Mouse (Mus musculus) stomach, postnatal 0 days (tissue): ENCODE measurements around the gene Slc35b3. TPM values are rescaled to one million over a fixed set of nuclear protein-coding genes. Genes with fewer than 3 reads are reported as not detected.

ENCODE experiments used
- ATAC-seq: fragments of 200-750 bp; cut with Nextera tagmentation; 2 replicates; pipeline ENCODE4 v1.8.0; 2017; ENCODE audit not compliant: low FRiP score, low TSS enrichment
- DNase-seq: peaks from one replicate; pipeline ENCODE4 v3.0.0-alpha.2; 2016; ENCODE audit warnings: low spot score
- H3K27ac ChIP-seq: fragments of 300-500 bp; sonication (generic); replicated peaks from 2 replicates; pipeline ENCODE4 v1.5.1; 2014; ENCODE audit warnings: mild to moderate bottlenecking, control low read depth
- H3K27me3 ChIP-seq: fragments of 300-500 bp; sonication (generic); 2 replicates; pipeline ENCODE4 v1.6.1; 2014; ENCODE audit warnings: low read length; ENCODE audit not compliant: control insufficient read depth, insufficient read depth
- H3K36me3 ChIP-seq: fragments of 300-500 bp; sonication (generic); 2 replicates; pipeline ENCODE4 v1.6.1; 2014; ENCODE audit warnings: low read length, mixed read lengths; ENCODE audit not compliant: control insufficient read depth, insufficient read depth
- H3K4me1 ChIP-seq: fragments of 300-500 bp; sonication (generic); replicated peaks from 2 replicates; pipeline ENCODE4 v1.6.1; 2014; ENCODE audit warnings: antibody characterized with exemption; ENCODE audit not compliant: control insufficient read depth, insufficient read depth
- H3K4me2 ChIP-seq: fragments of 300-500 bp; sonication (generic); replicated peaks from 2 replicates; pipeline ENCODE4 v1.6.1; 2014; ENCODE audit warnings: low read depth, mild to moderate bottlenecking, control low read depth, moderate library complexity
- H3K4me3 ChIP-seq: fragments of 300-500 bp; sonication (generic); 2 replicates; pipeline ENCODE4 v1.5.1; 2014; ENCODE audit warnings: low read depth, low read length, control low read depth
- H3K9ac ChIP-seq: fragments of 300-500 bp; sonication (generic); 2 replicates; pipeline ENCODE4 v1.6.1; 2014; ENCODE audit warnings: mild to moderate bottlenecking, low read length, control low read depth, mixed read lengths
- H3K9me3 ChIP-seq: fragments of 300-500 bp; sonication (generic); 2 replicates; pipeline ENCODE4 v1.6.1; 2016; ENCODE audit warnings: low read length; ENCODE audit not compliant: control insufficient read depth
- CTCF ChIP-seq: IDR thresholded peaks from 2 replicates; pipeline ENCODE4 v1.5.1; 2016; ENCODE audit warnings: antibody characterized with exemption, low read depth, mild to moderate bottlenecking, moderate library complexity
- EP300 ChIP-seq: optimal IDR thresholded peaks from 2 replicates; pipeline ENCODE3; 2016; ENCODE audit warnings: antibody characterized with exemption
- WGBS: fragments of 180-500 bp; shearing (Covaris S2); extraction: QIAGEN DNeasy Blood & Tissue Kit; methylation state at CpG from one replicate; pipeline ENCODE4 v1.1.7; 2014; 5-methylcytosine and 5-hydroxymethylcytosine counted together
- polyA plus RNA-seq: library from polyadenylated mRNA; unstranded; fragments of >200 nt; fragmentation: Nextera tagmentation; extraction: Ambion mirVana; gene quantifications from 2 replicates; pipeline ENCODE4 v1.2.1, GENCODE M21; 2015

Gene Slc35b3
- polyA plus RNA-seq: 36.8 and 39.4 TPM in 2 replicates

GRCm38 (mm10) chr13:38960063-38961050 is at the start of gene Slc35b3:
TSS of gene Slc35b3 (minus strand) at chr13:38960875.
- WGBS: under 1% methylated on average over 65 of the region's 67 CpGs
- Histone ChIP-seq H3K4me2 (peak within 1 kb of the TSS; percentile 76), H3K4me1 (no peaks in the 10 kb centered on the region), H3K4me3 (peak within 1 kb of the TSS; percentile 89), H3K27me3 (no peaks in the 10 kb centered on the region), H3K9ac (peak within 1 kb of the TSS; percentile 87), H3K36me3 (no peaks in the 10 kb centered on the region), H3K9me3 (no peaks in the 10 kb centered on the region), H3K27ac (peak within 1 kb of the TSS; percentile 91)
- ATAC-seq: peak; percentile 97
- TF ChIP-seq EP300 (no peak), CTCF (0 out of 2 replicates have a peak, but pooled peaks have one; percentile 1)
- peak; percentile 92 for DNase-seq

GRCm38 (mm10) chr13:39010280-39010679 is 49.6 kb upstream of the Slc35b3 start:
- 61% methylated on average over 4 of the region's 4 CpGs for WGBS
- TF ChIP-seq EP300: no peak
- no peak for TF ChIP-seq CTCF
- Histone ChIP-seq H3K4me2 (no peak overlapping the region), H3K9ac (no peak overlapping the region), H3K4me3 (no peak overlapping the region), H3K27me3 (no peaks in the 10 kb centered on the region), H3K4me1 (no peaks in the 10 kb centered on the region), H3K9me3 (no peaks in the 10 kb centered on the region), H3K27ac (no peak overlapping the region), H3K36me3 (no peaks in the 10 kb centered on the region)
- ATAC-seq (no peak), DNase-seq (no peak)

- no peaks in the 10 kb centered on the region for H3K9me3 ChIP-seq
- no peaks in the 10 kb centered on the region for H3K36me3 ChIP-seq
- H3K9ac ChIP-seq: no peak overlapping the region
- H3K4me1 ChIP-seq: no peaks in the 10 kb centered on the region
- no peak overlapping the region for H3K4me2 ChIP-seq
- ATAC-seq: no peak
- DNase-seq: no peak
- H3K4me3 ChIP-seq: no peak overlapping the region
- no peaks in the 10 kb centered on the region for H3K27me3 ChIP-seq
- TF ChIP-seq EP300: no peak
- TF ChIP-seq CTCF: no peak
- H3K27ac ChIP-seq: no peak overlapping the region
Observed at GRCm38 (mm10) chr13:39003101-39003762, 42.6 kb upstream of the Slc35b3 start.

- no peaks in the 10 kb centered on the region for H3K4me1 ChIP-seq
- H3K4me3 ChIP-seq: no peak overlapping the region
- ATAC-seq: no peak
- H3K4me2 ChIP-seq: no peak overlapping the region
- no peaks in the 10 kb centered on the region for H3K27me3 ChIP-seq
- no peak overlapping the region for H3K9ac ChIP-seq
- no peak for DNase-seq
- WGBS: 61% methylated on average over 1 of the region's 1 CpGs
- no peak overlapping the region for H3K27ac ChIP-seq
- no peak for TF ChIP-seq EP300
- no peak for TF ChIP-seq CTCF
- no peaks in the 10 kb centered on the region for H3K9me3 ChIP-seq
- H3K36me3 ChIP-seq: no peaks in the 10 kb centered on the region
Observed at GRCm38 (mm10) chr13:39002424-39002823, 41.7 kb upstream of the Slc35b3 start.

GRCm38 (mm10) chr13:39001434-39001833 is 40.8 kb upstream of the Slc35b3 start:
- TF ChIP-seq CTCF (no peak), EP300 (no peak)
- Histone ChIP-seq H3K9ac (no peak overlapping the region), H3K9me3 (no peaks in the 10 kb centered on the region), H3K27me3 (no peaks in the 10 kb centered on the region), H3K36me3 (no peaks in the 10 kb centered on the region), H3K4me3 (no peak overlapping the region), H3K27ac (no peak overlapping the region), H3K4me1 (no peaks in the 10 kb centered on the region), H3K4me2 (no peak overlapping the region)
- DNase-seq (no peak), ATAC-seq (no peak)
- 91% methylated on average over 11 of the region's 11 CpGs for whole genome bisulfite sequencing

- no peaks in the 10 kb centered on the region for H3K27me3 ChIP-seq
- DNase-seq: no peak
- H3K9me3 ChIP-seq: no peaks in the 10 kb centered on the region
- WGBS: 46% methylated on average over 9 of the region's 9 CpGs
- TF ChIP-seq CTCF (no peak), EP300 (no peak)
- no peak for ATAC-seq
- H3K27ac ChIP-seq: no peak overlapping the region
- no peaks in the 10 kb centered on the region for H3K36me3 ChIP-seq
- no peak overlapping the region for H3K4me3 ChIP-seq
- no peak overlapping the region for H3K9ac ChIP-seq
- H3K4me2 ChIP-seq: no peak overlapping the region
- H3K4me1 ChIP-seq: no peaks in the 10 kb centered on the region
Observed at GRCm38 (mm10) chr13:38998958-38999357, 38.3 kb upstream of the Slc35b3 start.
